Mouse (Mus musculus): Measurements from ENCODE around the gene Itpripl2.

- TF ChIP-seq CTCF (IDR thresholded peaks at IDR 0.05) (peak; percentile 77), EP300 (IDR thresholded peaks at IDR 0.05; ENCODE audit: insufficient read depth, low read depth, low read length) (no peak), POLR2A (IDR thresholded peaks at IDR 0.05; ENCODE audit: insufficient read depth, low read depth, low read length) (no peak)
These were observed 54.5 kb downstream of the Itpripl2 start for GRCm38 (mm10) chr7:118437101-118437802.
